Mouse (Mus musculus) B cell, adult 67 days (primary cell): ENCODE measurements around the gene Lhx3. TPM values are rescaled to one million over a fixed set of nuclear protein-coding genes. Genes with fewer than 3 reads are reported as not detected.

Experiments
- total RNA-seq, 2 experiments: library from RNA; stranded (reverse); gene quantifications; 4 replicates each; pipeline ENCODE4 v1.2.4; 2023

The Lhx3 gene
- total RNA-seq: not detected

GRCm38 (mm10) chr2:26208126-26208789 lies at the start of gene Lhx3:
Gene Lhx3, minus strand, starts transcription at chr2:26208289.

GRCm38 (mm10) chr2:26237290-26237782 lies 29.2 kb upstream of the Lhx3 start, which contains the start of gene Qsox2:
Gene Qsox2, minus strand, starts transcription at chr2:26237525.

Other genes with a start within 250 kb of the Lhx3 start
- 10 to 100 TPM; 27.7 to 47.2 TPM for gene Camsap1, start 225.0 kb downstream of the Lhx3 start, total RNA-seq
- gene Ubac1, start 186.5 kb downstream of the Lhx3 start, total RNA-seq: 10 to 100 TPM; 31.4 to 34.7 TPM
- gene Nacc2, start 85.1 kb downstream of the Lhx3 start, total RNA-seq: 1 to 10 TPM in 1 of 2 experiments, under 1 TPM in 1; 0.42 to 1.9 TPM
- gene Qsox2, start 29.2 kb upstream of the Lhx3 start, total RNA-seq: 1 to 10 TPM; 8.6 to 8.9 TPM
- gene Ccdc187, start 86.3 kb upstream of the Lhx3 start, total RNA-seq: not detected
- gene Gpsm1, start 107.2 kb upstream of the Lhx3 start, total RNA-seq: 10 to 100 TPM; 32.2 to 32.4 TPM
- gene Dnlz, start 143.8 kb upstream of the Lhx3 start, total RNA-seq: 10 to 100 TPM; 10.7 to 11.2 TPM
- not detected for gene Card9, start 152.6 kb upstream of the Lhx3 start, total RNA-seq
- 100 to 1,000 TPM; 107 to 122 TPM for gene Snapc4, start 172.4 kb upstream of the Lhx3 start, total RNA-seq
- 100 to 1,000 TPM; 138 to 150 TPM for gene Entr1, start 181.0 kb upstream of the Lhx3 start, total RNA-seq
- gene Pmpca, start 181.1 kb upstream of the Lhx3 start, total RNA-seq: 10 to 100 TPM; 89.9 to 99.2 TPM
- gene Inpp5e, start 200.9 kb upstream of the Lhx3 start, total RNA-seq: 10 to 100 TPM; 35.6 to 36.4 TPM
- 100 to 1,000 TPM in 1 of 2 experiments, 10 to 100 TPM in 1; 80.5 to 105 TPM for gene Sec16a, start 236.9 kb upstream of the Lhx3 start, total RNA-seq